In the genomic region with DNA sequence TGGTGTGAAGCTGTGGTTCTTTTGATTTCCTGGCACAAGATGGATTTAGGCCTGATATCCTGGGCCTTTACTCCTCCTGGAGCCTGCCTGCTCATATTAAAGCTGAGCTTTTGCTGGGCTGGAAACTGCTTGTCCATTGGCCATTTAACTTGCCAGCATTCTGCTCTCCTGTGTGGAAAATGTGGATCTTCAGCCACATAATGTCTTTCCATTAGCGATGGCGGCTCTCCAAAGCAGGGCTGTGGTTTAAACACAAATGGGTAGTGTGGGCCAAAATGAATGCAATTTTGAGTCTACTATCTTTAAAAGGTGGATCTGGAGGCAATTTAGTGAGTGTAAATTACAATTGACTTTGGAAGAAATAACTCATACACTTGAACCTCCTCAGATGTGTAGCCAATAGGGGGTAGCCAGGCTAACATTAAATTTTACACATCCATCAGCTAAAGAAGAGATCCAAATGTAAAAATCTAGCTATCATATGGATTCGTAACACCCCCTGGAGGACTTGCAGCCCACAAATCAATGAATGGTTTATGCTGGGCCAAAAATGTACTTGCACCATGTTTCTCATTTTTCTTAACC, we compare ENCODE assay signal across 20 mouse cellular contexts.
"Had no signal": no experiment of that assay in that cellular context is flagged by ENCODE, and none has a peak within 500 bp of the region (broad histone marks: within the 10 kb centered on the region; RNA-seq: fewer than 3 reads in every experiment).

No protein-coding gene starts in this region.

- H3K27ac ChIP-seq: kidney, postnatal 0 days; layer of hippocampus, adult 2 months; limb, embryonic 13.5 days; liver, embryonic 14.5 days; macrophage; midbrain, embryonic 12.5 days; midbrain, embryonic 15.5 days; neural tube, embryonic 12.5 days; neural tube, embryonic 15.5 days; stomach, embryonic 15.5 days had no signal

- H3K36me3 ChIP-seq: limb, embryonic 13.5 days; midbrain, embryonic 12.5 days; midbrain, embryonic 15.5 days; neural tube, embryonic 12.5 days; neural tube, embryonic 15.5 days; stomach, embryonic 15.5 days had no signal

- H3K4me2 ChIP-seq: limb, embryonic 13.5 days; liver, embryonic 11.5 days; lung, embryonic 14.5 days; midbrain, embryonic 12.5 days; midbrain, embryonic 15.5 days; neural tube, embryonic 12.5 days; neural tube, embryonic 15.5 days; stomach, embryonic 15.5 days had no signal

- H3K4me1 ChIP-seq: limb, embryonic 13.5 days; midbrain, embryonic 12.5 days; midbrain, embryonic 15.5 days; neural tube, embryonic 12.5 days; neural tube, embryonic 15.5 days; stomach, embryonic 15.5 days had no signal

- DNase-seq: kidney, adult 2 months; kidney, postnatal 25 days; layer of hippocampus, adult 9-11 months; liver, postnatal 0 days; lung, embryonic 14.5 days; right cerebral cortex, adult 18-20 months; right cerebral cortex, postnatal 14 days; right cerebral cortex, postnatal 4 days; thymus, postnatal 25 days had no signal

- H3K9ac ChIP-seq: limb, embryonic 13.5 days; liver, embryonic 14.5 days; liver, postnatal 0 days; lung, embryonic 14.5 days; midbrain, embryonic 12.5 days; midbrain, embryonic 15.5 days; neural tube, embryonic 12.5 days; neural tube, embryonic 15.5 days; stomach, embryonic 15.5 days had no signal

- H3K4me3 ChIP-seq: layer of hippocampus, adult 2 months; limb, embryonic 13.5 days; midbrain, embryonic 12.5 days; midbrain, embryonic 15.5 days; neural tube, embryonic 12.5 days; neural tube, embryonic 15.5 days; stomach, embryonic 15.5 days had no signal

- ATAC-seq: liver, postnatal 0 days; midbrain, embryonic 15.5 days had no signal

- H3K27me3 ChIP-seq: limb, embryonic 13.5 days; midbrain, embryonic 12.5 days; midbrain, embryonic 15.5 days; neural tube, embryonic 12.5 days; neural tube, embryonic 15.5 days; stomach, embryonic 15.5 days had no signal

- H3K9me3 ChIP-seq: limb, embryonic 13.5 days; midbrain, embryonic 12.5 days; midbrain, embryonic 15.5 days; neural tube, embryonic 12.5 days; neural tube, embryonic 15.5 days; stomach, embryonic 15.5 days had no signal
